Mouse (Mus musculus): ENCODE data around the gene Kcns3. TPM values are rescaled to one million over a fixed set of nuclear protein-coding genes. Genes with fewer than 3 reads are reported as not detected.
"Not testable (repeated sequence)": the region's sequence is repeated elsewhere in the genome, so short reads cannot be mapped to it uniquely, and the experiment has no call there.

Kcns3 gene
- polyA plus RNA-seq, 1 experiment from 2014 or later, result 0.39 TPM

- Histone ChIP-seq H3K36me3 (no peaks in the 10 kb centered on the region), H3K27me3 (ENCODE audit: insufficient read depth, poor library complexity, severe bottlenecking) (peaks cover 60% of the 10 kb centered on the region), H3K9me3 (no peaks in the 10 kb centered on the region), H3K4me3 (peak overlapping the region; percentile 67), H3K27ac (peak overlapping the region; percentile 50; the same call in 1 of the 2 replicates), H3K4me1 (replicated peaks) (peaks cover 24% of the 10 kb centered on the region)
- under 1% methylated on average over 41 of the region's 41 CpGs for WGBS
- DNase-seq (ENCODE audit: low spot score), result peak; percentile 65
Observed at GRCm38 (mm10) chr12:11149421-11150191, 1.2 kb downstream of the Kcns3 start.

DNA sequence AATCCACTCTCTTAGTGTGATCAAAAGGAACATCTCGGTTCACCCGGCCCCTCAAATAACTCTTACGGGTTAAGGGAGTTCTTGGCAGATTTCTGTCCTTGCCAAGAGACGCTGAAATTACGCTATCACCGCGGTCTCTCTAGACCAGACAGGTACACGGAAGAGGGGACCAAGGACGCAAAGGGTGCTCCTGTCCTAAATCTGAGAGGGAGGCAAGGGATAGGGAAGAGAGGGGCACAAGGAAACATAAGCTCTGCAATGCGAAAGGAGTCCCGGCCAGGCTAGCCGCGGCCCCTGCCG, 1.8 kb downstream of the Kcns3 start:
- WGBS, result under 1% methylated on average over 14 of the region's 14 CpGs
- H3K4me3 ChIP-seq, result peak overlapping the region; percentile 67
- H3K4me1 ChIP-seq (replicated peaks), result peaks cover 24% of the 10 kb centered on the region
- no peaks in the 10 kb centered on the region for H3K36me3 ChIP-seq
- no peaks in the 10 kb centered on the region for H3K9me3 ChIP-seq
- H3K27ac ChIP-seq, result no peak overlapping the region
- H3K27me3 ChIP-seq (ENCODE audit: insufficient read depth, poor library complexity, severe bottlenecking), result peaks cover 60% of the 10 kb centered on the region
- no peak for DNase-seq (ENCODE audit: low spot score)

DNA sequence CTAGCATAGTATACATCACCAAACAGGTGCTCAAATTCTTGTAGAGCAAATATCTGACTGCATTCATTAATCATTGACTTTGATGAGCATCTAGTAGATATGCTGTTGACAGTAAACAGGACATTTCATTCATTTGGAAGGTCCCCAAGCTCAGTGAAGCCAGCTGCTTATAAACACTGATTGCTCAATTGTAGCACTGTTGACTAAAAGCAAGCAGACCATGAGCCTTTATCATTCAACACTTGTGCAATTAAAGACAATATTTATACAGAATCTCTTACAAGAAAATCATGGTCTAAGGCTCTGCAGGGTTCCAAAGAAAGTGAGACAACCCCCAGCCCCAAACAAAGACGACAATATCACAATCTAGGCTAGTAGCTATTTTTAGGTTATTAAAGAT, 6.0 kb downstream of the Kcns3 start:
- Histone ChIP-seq H3K4me1 (replicated peaks) (peaks cover 12% of the 10 kb centered on the region), H3K27ac (no peak overlapping the region), H3K4me3 (no peak overlapping the region), H3K36me3 (no peaks in the 10 kb centered on the region), H3K9me3 (no peaks in the 10 kb centered on the region), H3K27me3 (ENCODE audit: insufficient read depth, poor library complexity, severe bottlenecking) (peaks cover 25% of the 10 kb centered on the region)
- no peak for DNase-seq (ENCODE audit: low spot score)
- WGBS, result 83% methylated on average over 1 of the region's 1 CpGs

- H3K4me1 ChIP-seq (replicated peaks), result no peaks in the 10 kb centered on the region
- no peak overlapping the region for H3K27ac ChIP-seq
- H3K4me3 ChIP-seq, result no peak overlapping the region
- H3K9me3 ChIP-seq, result no peaks in the 10 kb centered on the region
- DNase-seq (ENCODE audit: low spot score), result no peak
- no peaks in the 10 kb centered on the region for H3K27me3 ChIP-seq (ENCODE audit: insufficient read depth, poor library complexity, severe bottlenecking)
- H3K36me3 ChIP-seq, result no peaks in the 10 kb centered on the region
Observed at GRCm38 (mm10) chr12:11132418-11132817, 18.4 kb downstream of the Kcns3 start.

DNA sequence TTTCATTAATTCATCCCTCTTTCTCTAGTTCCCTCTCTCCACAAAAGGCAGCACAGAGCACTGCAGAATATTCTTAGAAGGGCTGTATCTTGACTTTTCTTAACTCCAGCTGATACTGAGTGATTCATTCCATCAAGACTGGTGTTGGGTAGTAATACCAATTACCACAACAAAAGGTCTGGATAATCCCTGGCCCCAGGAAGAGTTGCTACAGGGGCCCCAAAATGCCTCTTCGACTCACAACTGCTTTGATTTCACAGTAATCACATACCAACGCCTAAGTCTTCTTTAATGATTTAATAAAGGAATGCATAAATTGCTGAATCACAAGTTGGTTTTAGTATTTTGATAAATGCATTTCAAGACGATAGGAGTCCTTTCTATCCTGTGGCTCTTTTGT, 21.7 kb downstream of the Kcns3 start:
- Histone ChIP-seq H3K27ac (no peak overlapping the region), H3K4me1 (replicated peaks) (no peaks in the 10 kb centered on the region), H3K36me3 (no peaks in the 10 kb centered on the region), H3K27me3 (ENCODE audit: insufficient read depth, poor library complexity, severe bottlenecking) (no peaks in the 10 kb centered on the region), H3K4me3 (no peak overlapping the region), H3K9me3 (no peaks in the 10 kb centered on the region)
- WGBS, result 34% methylated on average over 3 of the region's 3 CpGs
- no peak for DNase-seq (ENCODE audit: low spot score)

- no peak overlapping the region for H3K27ac ChIP-seq
- no peaks in the 10 kb centered on the region for H3K4me1 ChIP-seq (replicated peaks)
- no peaks in the 10 kb centered on the region for H3K27me3 ChIP-seq (ENCODE audit: insufficient read depth, poor library complexity, severe bottlenecking)
- H3K4me3 ChIP-seq, result no peak overlapping the region
- 78% methylated on average over 5 of the region's 5 CpGs for whole genome bisulfite sequencing
- no peaks in the 10 kb centered on the region for H3K9me3 ChIP-seq
- no peak for DNase-seq (ENCODE audit: low spot score)
- no peaks in the 10 kb centered on the region for H3K36me3 ChIP-seq
Observed at GRCm38 (mm10) chr12:11126186-11126759, 24.6 kb downstream of the Kcns3 start.

- Histone ChIP-seq H3K4me3 (no peak overlapping the region), H3K27me3 (ENCODE audit: insufficient read depth, poor library complexity, severe bottlenecking) (no peaks in the 10 kb centered on the region), H3K9me3 (no peaks in the 10 kb centered on the region), H3K36me3 (no peaks in the 10 kb centered on the region), H3K4me1 (replicated peaks) (no peaks in the 10 kb centered on the region), H3K27ac (no peak overlapping the region)
- no peak for DNase-seq (ENCODE audit: low spot score)
- 82% methylated on average over 3 of the region's 3 CpGs for WGBS
Observed at GRCm38 (mm10) chr12:11101565-11101964, 49.3 kb downstream of the Kcns3 start.

- no peak overlapping the region for H3K27ac ChIP-seq
- no peaks in the 10 kb centered on the region for H3K9me3 ChIP-seq
- WGBS, result 66% methylated on average over 5 of the region's 5 CpGs
- no peak for DNase-seq (ENCODE audit: low spot score)
- H3K36me3 ChIP-seq, result no peaks in the 10 kb centered on the region
- H3K4me1 ChIP-seq (replicated peaks), result no peaks in the 10 kb centered on the region
- H3K4me3 ChIP-seq, result no peak overlapping the region
- H3K27me3 ChIP-seq (ENCODE audit: insufficient read depth, poor library complexity, severe bottlenecking), result no peaks in the 10 kb centered on the region
Observed at GRCm38 (mm10) chr12:11088626-11089372, 62.1 kb downstream of the Kcns3 start.

- Histone ChIP-seq H3K36me3 (no peaks in the 10 kb centered on the region), H3K4me3 (no peak overlapping the region), H3K27me3 (ENCODE audit: insufficient read depth, poor library complexity, severe bottlenecking) (no peaks in the 10 kb centered on the region), H3K4me1 (replicated peaks) (no peaks in the 10 kb centered on the region), H3K27ac (no peak overlapping the region), H3K9me3 (no peaks in the 10 kb centered on the region)
- no peak for DNase-seq (ENCODE audit: low spot score)
- WGBS, result 81% methylated on average over 5 of the region's 5 CpGs
Observed at GRCm38 (mm10) chr12:11086866-11087265, 64.0 kb downstream of the Kcns3 start.

DNA sequence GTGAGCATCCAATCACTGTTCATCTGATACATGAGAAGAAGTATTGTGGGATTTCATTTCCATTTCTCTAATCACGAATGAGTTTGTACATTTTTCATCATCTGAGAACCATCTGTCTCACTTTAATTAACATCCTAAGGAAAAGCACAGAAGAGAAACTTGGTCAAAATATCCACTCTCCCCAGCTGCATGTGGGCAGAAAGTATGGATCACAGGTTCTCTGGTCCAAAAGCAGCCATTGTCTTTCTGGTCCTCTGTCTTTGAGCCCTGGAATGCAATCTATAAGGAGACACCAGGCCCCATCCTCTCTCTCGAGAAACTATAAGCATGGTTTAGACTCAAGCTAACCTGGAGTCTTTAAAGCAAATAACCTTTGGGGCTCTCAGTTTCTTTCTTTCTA, 79.8 kb downstream of the Kcns3 start:
- no peaks in the 10 kb centered on the region for H3K27me3 ChIP-seq (ENCODE audit: insufficient read depth, poor library complexity, severe bottlenecking)
- no peaks in the 10 kb centered on the region for H3K36me3 ChIP-seq
- no peak overlapping the region for H3K27ac ChIP-seq
- no peaks in the 10 kb centered on the region for H3K9me3 ChIP-seq
- DNase-seq (ENCODE audit: low spot score), result no peak
- 90% methylated on average over 2 of the region's 2 CpGs for WGBS
- H3K4me1 ChIP-seq (replicated peaks), result 0 out of 2 replicates have a peak, but pooled peaks cover 4% of the 10 kb centered on the region
- no peak overlapping the region for H3K4me3 ChIP-seq

GRCm38 (mm10) chr12:11066865-11067264, 84.0 kb downstream of the Kcns3 start:
- 66% methylated on average over 2 of the region's 2 CpGs for WGBS
- no peak for DNase-seq (ENCODE audit: low spot score)
- Histone ChIP-seq H3K27ac (no peak overlapping the region), H3K27me3 (ENCODE audit: insufficient read depth, poor library complexity, severe bottlenecking) (no peaks in the 10 kb centered on the region), H3K4me1 (replicated peaks) (0 out of 2 replicates have a peak, but pooled peaks cover 4% of the 10 kb centered on the region), H3K36me3 (no peaks in the 10 kb centered on the region), H3K9me3 (no peaks in the 10 kb centered on the region), H3K4me3 (no peak overlapping the region)

GRCm38 (mm10) chr12:11052676-11053075, 98.2 kb downstream of the Kcns3 start:
- H3K27ac ChIP-seq; H3K36me3 ChIP-seq; H3K9me3 ChIP-seq; H3K4me1 ChIP-seq (replicated peaks); DNase-seq (ENCODE audit: low spot score); H3K4me3 ChIP-seq; H3K27me3 ChIP-seq (ENCODE audit: insufficient read depth, poor library complexity, severe bottlenecking): not testable (repeated sequence)
- WGBS, result 70% methylated on average over 4 of the region's 4 CpGs

GRCm38 (mm10) chr12:11041821-11042220, 109.0 kb downstream of the Kcns3 start:
- no peak for DNase-seq (ENCODE audit: low spot score)
- no peak overlapping the region for H3K27ac ChIP-seq
- no peaks in the 10 kb centered on the region for H3K36me3 ChIP-seq
- no peak overlapping the region for H3K4me3 ChIP-seq
- H3K27me3 ChIP-seq (ENCODE audit: insufficient read depth, poor library complexity, severe bottlenecking), result no peaks in the 10 kb centered on the region
- no peaks in the 10 kb centered on the region for H3K9me3 ChIP-seq
- H3K4me1 ChIP-seq (replicated peaks), result no peaks in the 10 kb centered on the region
